Mouse (Mus musculus) hindbrain, embryonic 14.5 days (tissue): ENCODE measurements around the gene Oscar. TPM values are rescaled to one million over a fixed set of nuclear protein-coding genes. Genes with fewer than 3 reads are reported as not detected.
"Not testable (repeated sequence)": the region's sequence is repeated elsewhere in the genome, so short reads cannot be mapped to it uniquely, and the experiment has no call there.

Source experiments
- ATAC-seq: fragments of 200-750 bp; cut with Nextera tagmentation; 2 replicates; pipeline ENCODE4 v1.8.0; 2017; ENCODE audit warnings: moderate number of reproducible peaks, mild to moderate bottlenecking, moderate TSS enrichment, moderate library complexity; ENCODE audit not compliant: low FRiP score
- DNase-seq: peaks from one replicate; pipeline ENCODE4 v3.0.0-alpha.2; 2015; ENCODE audit warnings: low spot score
- H3K27ac ChIP-seq: fragments of 300-500 bp; sonication (generic); 2 replicates; pipeline ENCODE4 v1.5.1; 2014; ENCODE audit warnings: mild to moderate bottlenecking, moderate library complexity
- H3K27me3 ChIP-seq: fragments of 300-500 bp; sonication (generic); 2 replicates; pipeline ENCODE4 v1.6.1; 2014; ENCODE audit warnings: mild to moderate bottlenecking, low read length, mixed read lengths; ENCODE audit not compliant: control insufficient read depth, insufficient read depth
- H3K36me3 ChIP-seq: fragments of 300-500 bp; sonication (generic); replicated peaks from 2 replicates; pipeline ENCODE4 v1.6.1; 2014; ENCODE audit not compliant: control insufficient read depth, insufficient read depth
- H3K4me1 ChIP-seq: fragments of 300-500 bp; sonication (generic); replicated peaks from 2 replicates; pipeline ENCODE4 v1.6.1; 2014; ENCODE audit warnings: antibody characterized with exemption, low read length, mixed read lengths; ENCODE audit not compliant: control insufficient read depth, insufficient read depth
- H3K4me2 ChIP-seq: fragments of 300-500 bp; sonication (generic); replicated peaks from 2 replicates; pipeline ENCODE4 v1.6.1; 2014; ENCODE audit warnings: mild to moderate bottlenecking, moderate library complexity
- H3K4me3 ChIP-seq: fragments of 300-500 bp; sonication (generic); replicated peaks from 2 replicates; pipeline ENCODE4 v1.5.1; 2014; ENCODE audit warnings: mild to moderate bottlenecking, low read length
- H3K9ac ChIP-seq: fragments of 300-500 bp; sonication (generic); 2 replicates; pipeline ENCODE4 v1.6.1; 2014
- H3K9me3 ChIP-seq: fragments of 300-500 bp; sonication (generic); 2 replicates; pipeline ENCODE4 v1.6.1; 2016; ENCODE audit warnings: low read length; ENCODE audit not compliant: control insufficient read depth
- WGBS: fragments of 180-500 bp; shearing (Covaris S2); extraction: QIAGEN DNeasy Blood & Tissue Kit; methylation state at CpG from one replicate; pipeline ENCODE4 v1.1.7; 2014; 5-methylcytosine and 5-hydroxymethylcytosine counted together
- polyA plus RNA-seq: library from polyadenylated mRNA; unstranded; fragments of >200 nt; fragmentation: Nextera tagmentation; extraction: Ambion mirVana; gene quantifications from 2 replicates; pipeline ENCODE4 v1.2.1, GENCODE M21; 2014

Gene Oscar
- polyA plus RNA-seq, 1 experiment from 2014 or later = 0.39 TPM

DNA sequence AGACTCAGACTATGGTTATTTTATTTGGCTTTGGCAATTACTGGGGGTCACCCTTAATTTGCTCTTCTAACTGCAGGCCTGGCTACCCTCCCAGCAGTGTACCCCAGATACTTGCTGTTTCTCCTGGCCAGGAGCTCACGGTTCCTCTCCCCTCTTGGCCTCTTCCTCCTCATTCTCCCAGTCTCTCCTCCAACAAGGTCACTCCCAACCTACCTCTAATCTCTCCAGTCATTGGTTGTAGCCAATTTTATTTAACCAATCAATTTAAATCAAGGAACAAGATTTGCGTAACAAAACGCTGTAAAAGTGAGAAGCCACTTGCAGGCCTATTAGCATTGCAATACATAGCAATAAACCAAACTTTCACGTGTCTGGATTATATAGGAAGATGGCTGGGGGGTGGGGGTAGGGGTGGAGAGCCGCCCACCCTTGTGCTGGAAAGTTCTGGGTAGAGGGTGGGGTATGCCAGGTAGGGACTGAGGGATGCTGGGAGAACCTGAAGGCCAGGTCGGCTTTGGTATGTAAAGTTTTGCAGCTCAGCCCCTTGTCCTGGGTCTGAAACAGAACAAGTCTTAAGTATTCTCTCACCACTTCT is 36.9 kb downstream of the Oscar start:
- no peaks in the 10 kb centered on the region for H3K9me3 ChIP-seq
- H3K4me1 ChIP-seq = no peaks in the 10 kb centered on the region
- H3K4me3 ChIP-seq = no peak overlapping the region
- no peak overlapping the region for H3K9ac ChIP-seq
- H3K27me3 ChIP-seq = no peaks in the 10 kb centered on the region
- 67% methylated on average over 6 of the region's 6 CpGs for WGBS
- ATAC-seq = no peak
- H3K27ac ChIP-seq = no peak overlapping the region
- H3K4me2 ChIP-seq = no peak overlapping the region
- DNase-seq = no peak
- H3K36me3 ChIP-seq = no peaks in the 10 kb centered on the region

DNA sequence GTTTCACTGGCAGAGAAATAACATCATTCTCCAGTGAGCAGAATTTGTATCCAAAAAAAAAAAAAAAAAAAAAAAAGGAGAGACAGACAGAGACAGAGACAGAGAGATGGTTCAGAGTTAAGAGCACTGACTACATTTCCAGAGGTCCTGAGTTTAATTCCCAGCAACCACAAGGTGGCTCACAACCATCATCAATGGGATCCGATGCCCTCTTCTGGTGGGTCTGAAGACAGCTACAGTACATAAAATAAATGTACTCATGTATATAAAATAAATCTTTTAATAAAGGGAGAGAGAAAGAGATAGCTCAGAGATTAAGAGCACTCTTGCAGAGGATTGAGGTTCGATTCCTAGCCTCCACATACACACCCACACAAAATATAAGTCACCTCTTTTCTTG is 37.8 kb downstream of the Oscar start:
- H3K27me3 ChIP-seq = no peaks in the 10 kb centered on the region
- no peaks in the 10 kb centered on the region for H3K36me3 ChIP-seq
- H3K9me3 ChIP-seq = no peaks in the 10 kb centered on the region
- no peak for ATAC-seq
- no peak overlapping the region for H3K4me3 ChIP-seq
- H3K4me2 ChIP-seq = no peak overlapping the region
- no peak overlapping the region for H3K9ac ChIP-seq
- H3K4me1 ChIP-seq = no peaks in the 10 kb centered on the region
- no peak overlapping the region for H3K27ac ChIP-seq
- WGBS = 81% methylated on average over 2 of the region's 2 CpGs
- DNase-seq = no peak

DNA sequence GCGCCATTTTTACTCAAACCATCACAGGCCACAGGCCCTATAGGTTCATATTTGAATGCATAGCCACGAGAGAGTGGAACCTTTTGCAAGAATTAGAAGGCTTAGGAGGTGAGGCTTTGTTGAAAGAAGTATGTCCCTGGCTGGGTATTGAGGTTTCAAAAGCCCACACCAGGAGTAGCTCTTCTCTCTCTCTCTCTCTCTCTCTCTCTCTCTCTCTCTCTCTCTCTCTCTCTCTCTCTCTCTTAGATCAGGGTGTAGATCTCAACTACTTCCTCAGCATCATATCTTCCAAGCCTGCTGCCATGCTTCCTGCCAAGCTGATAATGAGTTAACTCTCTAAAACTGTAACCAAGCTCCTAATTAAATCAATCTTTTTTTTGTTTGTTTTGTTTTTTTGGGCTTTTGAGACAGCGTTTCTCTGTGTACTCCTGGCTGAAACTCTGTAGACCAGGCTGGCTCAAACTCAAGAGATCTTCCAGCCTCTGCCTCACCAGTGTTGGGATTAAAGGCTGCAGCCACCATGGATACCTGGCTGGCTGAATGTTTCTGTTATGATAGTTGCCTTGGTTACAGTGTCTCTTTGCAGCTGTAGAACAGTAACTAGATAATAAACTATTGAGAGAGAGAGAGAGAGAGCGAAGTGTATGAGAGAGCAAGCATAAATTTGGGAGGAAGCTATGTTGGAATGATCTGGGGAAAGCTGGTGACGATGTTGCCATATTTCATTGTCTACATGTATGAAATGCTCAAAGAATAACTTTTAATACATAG is 39.4 kb downstream of the Oscar start:
- no peak overlapping the region for H3K9ac ChIP-seq
- H3K9me3 ChIP-seq = no peaks in the 10 kb centered on the region
- ATAC-seq (no peak), DNase-seq (no peak)
- H3K4me1 ChIP-seq = no peaks in the 10 kb centered on the region
- H3K36me3 ChIP-seq = no peaks in the 10 kb centered on the region
- no peak overlapping the region for H3K4me3 ChIP-seq
- no peak overlapping the region for H3K4me2 ChIP-seq
- H3K27ac ChIP-seq = no peak overlapping the region
- WGBS = 84% methylated on average over 5 of the region's 5 CpGs
- no peaks in the 10 kb centered on the region for H3K27me3 ChIP-seq

DNA sequence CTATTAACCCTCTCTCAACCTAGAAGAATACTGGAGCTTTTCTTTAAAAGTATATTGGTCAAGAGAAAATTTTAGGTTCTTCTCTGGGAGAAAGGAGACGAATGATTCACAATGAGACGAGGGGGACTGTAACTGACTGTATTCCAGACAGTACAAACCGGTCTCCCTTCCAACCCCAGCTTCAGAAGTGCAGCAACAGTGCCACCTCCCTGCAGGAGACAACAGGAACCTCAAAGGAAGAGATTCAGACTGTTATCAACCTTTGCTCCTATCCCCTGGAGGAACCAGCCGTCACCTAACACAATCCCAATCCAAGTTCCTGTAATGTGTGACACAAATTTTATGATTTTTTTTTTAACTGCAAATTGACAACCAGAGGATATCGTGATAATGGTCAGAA is 41.7 kb downstream of the Oscar start:
- H3K27ac ChIP-seq = no peak overlapping the region
- ATAC-seq (no peak), DNase-seq (no peak)
- H3K36me3 ChIP-seq = no peaks in the 10 kb centered on the region
- WGBS = 61% methylated on average over 5 of the region's 5 CpGs
- H3K9me3 ChIP-seq = no peaks in the 10 kb centered on the region
- no peak overlapping the region for H3K4me3 ChIP-seq
- no peak overlapping the region for H3K9ac ChIP-seq
- H3K4me1 ChIP-seq = no peaks in the 10 kb centered on the region
- H3K27me3 ChIP-seq = no peaks in the 10 kb centered on the region
- no peak overlapping the region for H3K4me2 ChIP-seq

DNA sequence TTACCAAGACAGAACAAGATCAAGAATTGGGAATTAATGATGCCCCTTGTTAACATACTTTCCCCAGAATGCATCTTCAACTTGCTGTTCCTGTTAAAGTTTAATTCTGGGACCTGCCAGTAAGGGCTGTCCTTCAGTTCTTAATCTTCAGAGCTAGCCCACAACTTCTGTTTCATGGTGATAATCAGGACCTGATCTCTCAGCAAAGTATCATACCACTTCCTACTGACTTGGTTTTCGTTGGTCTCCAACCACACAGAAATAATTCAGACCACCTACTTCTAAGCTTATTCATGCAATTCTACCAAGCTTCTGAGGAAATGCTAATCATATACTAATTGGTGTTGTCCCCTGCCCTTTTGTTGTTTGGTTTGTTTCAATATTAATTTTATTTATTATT is 44.1 kb downstream of the Oscar start:
- 73% methylated on average over 1 of the region's 1 CpGs for WGBS
- Histone ChIP-seq H3K4me1 (no peaks in the 10 kb centered on the region), H3K9me3 (no peaks in the 10 kb centered on the region), H3K27me3 (no peaks in the 10 kb centered on the region), H3K9ac (no peak overlapping the region), H3K4me2 (no peak overlapping the region), H3K36me3 (no peaks in the 10 kb centered on the region), H3K27ac (no peak overlapping the region), H3K4me3 (no peak overlapping the region)
- ATAC-seq = no peak
- no peak for DNase-seq

DNA sequence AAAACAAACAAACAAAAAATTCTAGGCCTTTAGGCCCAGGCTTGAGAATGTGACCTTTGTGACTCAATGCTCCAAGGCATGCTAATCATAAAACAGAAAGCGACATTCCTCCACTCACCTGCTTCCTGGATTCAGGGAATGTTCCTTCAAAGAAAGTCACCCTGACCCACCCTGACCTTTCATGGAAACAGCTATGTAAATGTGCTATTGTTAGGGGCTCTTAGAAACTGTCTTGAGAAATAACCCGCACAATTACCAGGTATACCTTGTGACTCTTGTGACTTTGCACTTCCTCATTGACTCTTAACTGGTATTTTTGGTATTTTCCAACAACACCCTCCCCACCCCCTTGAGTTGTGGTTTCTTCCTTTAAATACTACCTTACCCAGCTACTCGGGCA is 45.4 kb downstream of the Oscar start:
- H3K27ac ChIP-seq, H3K4me3 ChIP-seq, H3K36me3 ChIP-seq, DNase-seq, H3K4me2 ChIP-seq, H3K9ac ChIP-seq, H3K9me3 ChIP-seq, H3K27me3 ChIP-seq, ATAC-seq, H3K4me1 ChIP-seq: not testable (repeated sequence)
- 87% methylated on average over 3 of the region's 3 CpGs for WGBS

DNA sequence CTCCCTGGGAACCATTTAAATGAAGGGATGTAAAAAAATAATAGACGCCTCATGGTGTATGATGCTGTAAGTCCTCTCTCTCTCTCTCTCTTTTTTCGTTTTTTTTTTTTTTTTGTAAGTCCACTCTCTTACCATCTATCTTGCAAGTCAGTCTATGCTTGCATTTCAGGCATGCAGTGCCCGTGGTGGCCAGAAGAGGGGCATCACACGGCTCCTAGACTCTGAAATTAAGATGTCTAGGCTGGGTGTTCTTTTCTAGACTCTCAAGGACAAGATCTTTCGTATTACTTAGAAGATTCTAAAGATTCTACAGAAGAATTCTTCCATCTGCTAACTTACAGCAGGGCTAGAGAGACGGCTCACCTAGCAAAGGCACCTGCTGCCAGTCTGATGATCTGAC is 46.2 kb downstream of the Oscar start:
- WGBS = 70% methylated on average over 6 of the region's 6 CpGs
- Histone ChIP-seq H3K4me2 (no peak overlapping the region), H3K9me3 (no peaks in the 10 kb centered on the region), H3K9ac (no peak overlapping the region), H3K4me3 (no peak overlapping the region), H3K36me3 (no peaks in the 10 kb centered on the region), H3K27me3 (no peaks in the 10 kb centered on the region), H3K4me1 (no peaks in the 10 kb centered on the region), H3K27ac (no peak overlapping the region)
- DNase-seq (no peak), ATAC-seq (no peak)

DNA sequence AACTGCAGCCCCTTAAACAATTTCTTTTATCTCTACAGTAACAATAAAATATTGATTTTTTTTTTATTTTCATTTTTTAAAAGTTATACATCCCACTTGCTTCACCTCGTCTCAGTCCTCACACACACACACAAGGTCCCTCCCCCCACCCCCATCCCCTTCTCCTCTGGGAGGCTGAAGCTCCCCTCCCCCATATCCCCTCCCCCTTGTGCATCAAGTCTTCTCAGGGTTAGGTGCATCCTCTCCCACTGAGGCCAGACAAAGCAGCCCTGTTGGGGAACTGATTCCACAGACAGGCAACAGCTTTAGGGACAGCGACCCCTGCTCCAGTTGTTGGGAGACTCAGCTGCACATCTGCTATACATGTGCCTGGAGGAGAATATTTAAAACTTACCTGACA is 48.6 kb downstream of the Oscar start:
- no peak overlapping the region for H3K27ac ChIP-seq
- no peak overlapping the region for H3K9ac ChIP-seq
- ATAC-seq = no peak
- H3K36me3 ChIP-seq = no peaks in the 10 kb centered on the region
- WGBS = 6% methylated on average over 2 of the region's 2 CpGs
- no peak overlapping the region for H3K4me2 ChIP-seq
- no peak overlapping the region for H3K4me3 ChIP-seq
- H3K9me3 ChIP-seq = no peaks in the 10 kb centered on the region
- H3K4me1 ChIP-seq = no peaks in the 10 kb centered on the region
- DNase-seq = no peak
- H3K27me3 ChIP-seq = no peaks in the 10 kb centered on the region
